Mouse (Mus musculus): ENCODE results near the gene Gpatch2.
A peak's percentile ranks its signal among the peaks of the same experiment; 100 is the strongest.

Gpatch2 gene

GRCm38 (mm10) chr1:187244734-187245133 lies 29.4 kb downstream of the Gpatch2 start:
- DNase-seq (ENCODE audit: low spot score in 2 of 2): no peak

DNA sequence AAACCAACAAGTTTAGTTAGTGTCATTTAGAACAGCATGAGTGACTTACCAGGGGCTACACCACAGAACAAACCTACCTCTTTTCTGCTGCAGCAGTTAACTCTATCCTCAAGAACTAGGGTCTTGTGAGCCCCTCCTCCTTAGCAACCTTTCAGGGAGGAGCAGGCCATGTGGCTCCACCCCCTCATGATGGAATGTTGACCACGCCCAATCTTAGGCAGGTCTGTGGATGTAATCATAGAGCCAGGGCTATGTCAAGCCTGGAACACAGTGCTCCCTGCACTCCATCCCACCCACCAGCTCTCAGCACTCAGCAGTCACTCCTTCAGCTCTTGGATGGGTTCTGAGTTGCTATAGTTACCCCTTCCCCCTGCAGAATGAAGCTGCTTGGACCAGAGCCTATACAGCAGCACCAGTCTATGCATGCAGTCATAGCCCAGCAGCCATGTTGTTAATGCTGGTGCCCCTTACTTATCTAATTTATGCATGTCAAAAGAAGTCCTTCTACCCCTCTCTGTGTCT lies 35.5 kb downstream of the Gpatch2 start:
- no peak for DNase-seq (ENCODE audit: low spot score in 2 of 2)

- DNase-seq (ENCODE audit: low spot score in 2 of 2): no peak
These were observed 43.4 kb downstream of the Gpatch2 start for GRCm38 (mm10) chr1:187258756-187259155.

- no peak for DNase-seq (ENCODE audit: low spot score in 2 of 2)
These were observed 52.3 kb downstream of the Gpatch2 start for GRCm38 (mm10) chr1:187267601-187268000.

DNA sequence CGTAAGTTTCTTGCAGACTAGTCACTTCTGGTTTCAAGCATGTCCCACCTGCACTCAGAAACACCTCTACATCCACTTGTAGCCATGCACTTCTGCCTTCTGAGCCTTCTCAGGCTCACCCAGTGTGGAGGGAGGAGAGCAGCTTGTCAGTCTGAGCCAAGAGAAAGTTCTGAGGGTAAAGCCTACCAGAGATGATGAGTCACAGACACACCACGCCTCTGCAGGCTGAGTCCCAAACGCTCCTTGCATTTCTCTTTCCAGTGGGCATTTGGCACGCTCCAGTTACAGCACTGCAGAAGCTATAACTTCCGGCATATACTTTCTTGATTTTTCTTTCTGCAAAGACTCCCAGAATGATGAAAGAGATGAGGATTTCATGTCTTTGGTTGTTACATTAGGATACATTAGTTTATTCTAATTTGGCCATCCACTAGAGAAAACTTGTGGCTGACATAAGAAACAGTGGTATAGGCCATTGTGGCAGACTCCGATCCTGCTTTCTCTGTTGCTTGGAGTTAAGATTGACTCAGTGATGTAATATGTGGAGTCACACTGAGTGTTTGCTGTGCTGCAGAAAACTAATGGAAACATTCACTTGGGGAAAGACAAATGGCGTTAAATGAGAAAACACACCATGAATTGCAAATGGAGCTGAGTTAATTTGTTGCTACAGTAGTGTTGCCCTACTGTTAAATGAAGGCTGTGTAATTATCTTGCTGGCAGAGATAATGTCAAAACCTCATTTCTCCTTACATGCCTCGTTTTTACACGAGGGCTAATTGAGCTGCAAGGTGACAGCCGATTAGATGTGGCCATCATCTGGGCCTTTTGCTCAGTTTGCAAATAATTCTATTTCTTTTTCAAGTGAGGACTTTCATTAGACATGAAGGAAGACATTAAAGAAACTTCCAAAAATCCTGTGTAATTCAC lies 55.3 kb downstream of the Gpatch2 start:
- DNase-seq (ENCODE audit: low spot score in 2 of 2): peak; percentile 8 to 19

DNA sequence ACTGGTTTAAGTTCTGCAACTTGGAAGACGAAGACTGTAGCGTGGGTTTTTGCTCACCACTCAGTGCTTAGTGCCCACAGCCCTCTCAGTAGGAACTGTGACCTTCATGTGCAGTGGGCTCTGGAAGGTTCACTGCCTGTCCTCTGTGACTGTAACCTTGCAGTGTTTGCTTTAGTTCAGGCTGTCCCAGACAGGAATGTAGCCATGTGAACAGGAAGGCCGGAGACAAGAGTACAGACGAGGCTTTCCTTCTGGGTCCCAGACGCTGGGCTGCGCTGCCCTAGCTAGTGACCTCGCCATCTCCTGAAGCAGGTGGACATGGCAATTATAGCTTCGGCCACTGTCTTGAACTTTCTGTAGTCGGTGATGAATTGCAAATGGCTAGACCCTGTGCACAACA lies 62.0 kb downstream of the Gpatch2 start:
- no peak for DNase-seq (ENCODE audit: low spot score in 2 of 2)

DNA sequence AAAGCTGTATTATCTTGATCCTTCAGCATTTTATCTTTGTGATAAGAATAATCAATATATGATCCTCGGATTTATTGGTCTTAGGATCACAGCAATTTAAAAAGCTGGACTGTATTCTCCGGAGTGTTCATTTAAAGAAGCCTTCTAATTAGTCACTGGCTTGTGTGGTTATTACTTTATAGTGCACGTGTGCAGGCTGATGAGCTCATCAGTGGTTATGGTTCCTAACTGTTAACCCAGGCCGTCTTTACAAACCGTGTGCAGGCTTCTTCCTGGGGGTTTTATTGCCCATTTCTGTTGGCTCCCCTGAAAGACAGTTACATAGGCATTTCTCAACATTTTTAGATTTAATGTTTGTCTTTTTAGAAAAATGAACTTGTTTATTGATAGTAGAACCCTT lies 63.2 kb downstream of the Gpatch2 start:
- no peak for DNase-seq (ENCODE audit: low spot score in 2 of 2)

DNA sequence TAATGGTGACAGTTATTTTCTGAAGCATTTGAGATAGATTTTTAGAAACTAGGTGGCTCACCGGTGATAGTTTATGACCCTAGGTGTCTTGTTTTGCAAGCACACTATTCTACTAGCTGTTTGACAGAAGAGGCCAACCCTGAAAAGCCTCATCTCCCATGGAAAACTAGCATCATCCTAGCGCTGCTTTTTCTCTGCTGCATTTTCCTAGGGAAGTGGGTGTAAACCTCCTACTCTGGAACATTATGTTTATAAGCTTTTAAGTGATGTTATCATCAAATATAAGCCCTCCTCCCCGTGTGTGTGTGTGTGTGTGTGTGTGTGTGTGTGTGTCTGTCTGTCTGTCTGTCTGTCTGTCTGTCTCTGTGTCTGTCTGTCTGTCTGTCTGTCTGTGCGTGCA lies 64.5 kb downstream of the Gpatch2 start:
- no peak for DNase-seq (ENCODE audit: low spot score in 2 of 2)

GRCm38 (mm10) chr1:187282321-187282720 lies 67.0 kb downstream of the Gpatch2 start:
- DNase-seq (ENCODE audit: low spot score in 2 of 2): no peak

- peak; percentile 6 to 19 for DNase-seq (ENCODE audit: low spot score in 2 of 2)
These were observed 67.5 kb downstream of the Gpatch2 start for GRCm38 (mm10) chr1:187282804-187283203.

DNA sequence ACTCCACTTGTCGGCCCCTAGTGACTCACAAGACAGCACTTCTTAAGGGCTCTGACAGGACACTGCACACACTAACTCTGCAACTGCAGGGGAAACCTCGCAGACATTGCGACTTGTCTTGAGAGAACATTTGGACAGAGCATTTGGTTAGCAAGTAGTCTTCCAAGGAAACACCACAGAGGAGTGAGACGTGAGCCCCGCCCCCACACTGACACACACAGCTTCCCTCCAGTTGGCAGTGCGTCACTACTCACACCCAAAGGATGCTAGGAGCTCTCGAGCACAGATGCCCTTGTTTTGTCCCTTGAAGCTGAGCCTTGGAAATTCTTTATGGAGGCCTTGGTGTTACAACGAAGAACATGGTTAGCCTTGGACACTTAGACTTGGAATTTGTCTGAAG lies 70.4 kb downstream of the Gpatch2 start:
- DNase-seq (ENCODE audit: low spot score in 2 of 2): no peak

DNA sequence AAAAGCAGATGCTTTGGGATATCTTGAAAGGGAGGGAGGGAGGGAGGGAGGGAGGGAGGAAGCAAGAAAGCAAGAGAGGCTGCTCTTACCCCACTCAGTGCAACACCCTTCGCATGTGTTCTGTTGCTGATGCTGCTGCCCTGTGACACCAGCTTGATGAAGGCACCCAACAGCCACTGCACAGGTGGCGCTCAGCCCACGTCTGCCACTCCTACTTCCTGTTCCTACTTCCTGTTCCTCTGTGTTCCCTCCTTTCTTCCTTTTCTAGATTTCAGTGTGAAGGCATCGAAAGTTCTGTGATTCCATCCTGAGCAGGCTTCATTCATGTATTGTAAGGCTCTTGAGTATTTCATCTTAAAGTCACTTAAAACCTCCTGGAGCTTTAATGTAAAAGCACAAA lies 71.1 kb downstream of the Gpatch2 start:
- no peak for DNase-seq (ENCODE audit: low spot score in 2 of 2)

- no peak for DNase-seq (ENCODE audit: low spot score in 2 of 2)
These were observed 71.6 kb downstream of the Gpatch2 start for GRCm38 (mm10) chr1:187286924-187287323.

DNA sequence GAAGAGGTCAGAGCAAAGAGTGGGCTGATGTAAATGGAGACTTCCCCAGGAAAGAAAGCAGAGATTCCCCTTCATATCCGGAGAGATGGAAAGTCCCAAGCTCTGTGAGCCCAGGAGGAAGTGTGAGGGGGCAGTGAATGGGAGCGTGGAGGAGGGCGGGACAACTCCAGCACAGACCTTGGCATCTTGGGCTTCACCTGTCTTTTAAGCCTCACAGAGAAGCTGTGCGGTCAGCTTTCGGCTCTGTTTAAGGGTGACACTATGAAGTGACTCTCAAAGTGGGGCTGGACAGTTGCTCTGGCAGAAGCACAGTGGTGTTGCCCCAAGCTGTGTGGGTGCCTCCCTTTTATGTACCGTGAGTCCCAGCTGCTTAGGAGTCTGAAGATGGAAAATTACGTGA lies 74.9 kb downstream of the Gpatch2 start:
- DNase-seq (ENCODE audit: low spot score in 2 of 2): no peak

- DNase-seq (ENCODE audit: low spot score in 2 of 2): no peak
These were observed 76.4 kb downstream of the Gpatch2 start for GRCm38 (mm10) chr1:187291480-187292394.

- DNase-seq (ENCODE audit: low spot score in 2 of 2): no peak
These were observed 77.1 kb downstream of the Gpatch2 start for GRCm38 (mm10) chr1:187292395-187292749.

DNA sequence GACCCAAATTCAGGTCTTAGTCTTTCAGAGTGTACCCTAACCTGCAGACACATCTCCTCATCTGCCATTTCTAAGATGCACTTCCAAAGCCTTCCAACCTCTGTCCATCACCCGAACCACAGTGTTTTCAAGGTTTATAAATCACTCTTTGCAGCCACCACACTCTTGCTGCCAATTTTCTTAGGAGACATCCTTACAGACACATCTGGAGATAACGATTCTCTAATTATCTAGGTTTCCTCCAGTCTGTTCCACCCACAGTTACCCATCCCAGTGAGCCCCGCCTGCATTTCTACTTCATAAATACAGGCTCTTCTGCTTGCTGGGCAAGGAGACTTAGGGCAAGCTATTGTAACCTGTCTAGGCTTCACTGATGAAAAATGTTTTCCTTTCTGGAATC lies 77.9 kb downstream of the Gpatch2 start:
- no peak for DNase-seq (ENCODE audit: low spot score in 2 of 2)

GRCm38 (mm10) chr1:187294522-187294921 lies 79.2 kb downstream of the Gpatch2 start:
- DNase-seq (ENCODE audit: low spot score in 2 of 2): no peak

DNA sequence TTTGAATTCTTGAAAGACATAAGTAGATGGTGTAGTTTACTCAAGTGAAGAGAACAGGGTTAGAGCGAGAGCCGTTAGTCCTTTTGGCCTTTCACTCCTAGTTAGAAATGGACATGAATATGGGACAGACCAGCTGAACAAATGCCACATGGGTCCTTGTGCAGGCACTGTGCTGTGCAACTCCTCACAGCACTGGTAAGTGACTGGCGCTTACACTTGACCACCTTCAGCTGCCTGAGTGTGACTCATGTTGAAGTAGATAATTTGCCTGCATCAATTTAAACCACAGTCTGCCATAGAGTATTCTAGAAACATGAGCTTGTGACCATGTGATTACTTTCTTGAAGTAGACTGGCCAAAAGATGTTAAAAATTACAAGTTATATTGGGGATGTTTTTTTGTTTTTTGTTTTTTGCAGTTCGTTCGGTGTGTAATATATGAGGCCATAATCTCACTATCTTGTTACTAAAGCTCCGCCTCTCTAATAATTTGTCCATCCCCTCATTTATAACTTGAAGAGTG lies 79.8 kb downstream of the Gpatch2 start:
- DNase-seq (ENCODE audit: low spot score in 2 of 2): no peak

DNA sequence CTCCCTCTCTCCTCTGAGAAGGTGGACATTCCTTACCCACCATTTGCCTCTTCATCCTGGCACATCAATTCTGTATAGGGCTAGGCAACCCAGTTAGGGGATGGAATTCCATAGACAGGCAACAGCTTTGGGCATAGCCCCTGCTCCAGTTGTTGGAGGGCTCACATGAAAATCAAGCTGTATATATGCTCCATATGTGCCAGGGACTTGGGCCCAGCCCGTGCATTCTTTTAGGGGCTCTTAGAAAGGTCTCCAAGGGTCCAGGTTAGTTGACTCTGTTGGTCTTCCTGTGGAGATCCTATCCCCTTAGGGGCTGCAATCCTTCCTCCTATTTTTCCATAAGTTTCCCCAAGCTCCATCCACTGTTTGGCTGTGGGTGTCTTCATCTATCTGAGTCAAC lies 80.4 kb downstream of the Gpatch2 start:
- DNase-seq (ENCODE audit: low spot score in 2 of 2): no peak

GRCm38 (mm10) chr1:187299236-187299635 lies 83.9 kb downstream of the Gpatch2 start:
- DNase-seq (ENCODE audit: low spot score in 2 of 2): no peak

DNA sequence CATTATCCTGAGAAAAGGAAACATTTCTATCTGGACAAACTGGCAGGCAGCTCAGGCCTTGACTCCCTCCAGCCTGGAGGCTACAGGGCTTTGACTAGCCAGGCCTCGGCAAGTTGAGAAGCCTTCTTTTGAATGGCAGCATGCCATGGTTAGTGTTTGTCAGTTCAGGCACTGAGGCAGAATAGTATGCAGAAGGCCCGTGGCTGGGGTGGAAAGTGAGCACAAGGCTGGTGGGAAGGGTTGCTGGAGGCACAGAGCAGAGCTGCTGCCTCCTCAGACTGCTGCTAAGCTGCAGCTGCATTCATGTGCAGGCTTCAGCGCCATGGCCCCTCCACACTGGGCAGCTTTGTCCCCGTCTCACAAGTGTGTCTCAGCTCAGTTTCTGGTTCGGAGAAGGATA lies 85.3 kb downstream of the Gpatch2 start:
- no peak for DNase-seq (ENCODE audit: low spot score in 2 of 2)

All from heart, adult 9 months (tissue).